Mouse (Mus musculus) spleen, adult 2 months (tissue): ENCODE measurements around the gene Cd55b.
"Not testable (repeated sequence)": the region's sequence is repeated elsewhere in the genome, so short reads cannot be mapped to it uniquely, and the experiment has no call there.

Experiments used
- CTCF ChIP-seq: fragments of 200-500 bp; IDR thresholded peaks from 2 replicates; pipeline ENCODE4 v1.5.1; 2011; ENCODE audit warnings: mild to moderate bottlenecking, inconsistent platforms; ENCODE audit not compliant: insufficient read depth, insufficient read length, insufficient replicate concordance; ENCODE audit errors: extremely low read depth
- POLR2A ChIP-seq: fragments of 200-500 bp; IDR thresholded peaks from 2 replicates; pipeline ENCODE4 v1.6.1; 2011; ENCODE audit warnings: low read depth, low read length, inconsistent platforms

GRCm38 (mm10) chr1:130387282-130387681 lies 35.5 kb downstream of the Cd55b start:
- TF ChIP-seq CTCF, POLR2A: not testable (repeated sequence)
